1 mouse cellular context compared by ENCODE assay signal in genomic region chr17:47597838-47598579, GRCm38 (mm10).
TF ChIP-seq lines count a peak whose summit lies in the region.

No protein-coding gene starts in this region.

TF ChIP-seq in CH12.LX, 34 proteins besides CTCF, POLR2A, EP300 and RAD21:
- TF ChIP-seq IRF4 (IDR thresholded peaks at IDR 0.05; ENCODE audit: low read depth, low read length), result no peak
- TF ChIP-seq SMC3 (IDR thresholded peaks at IDR 0.05; ENCODE audit: low read depth, low read length), result peak; percentile 52
- TF ChIP-seq CHD2 (IDR thresholded peaks at IDR 0.05; ENCODE audit: low read length), result 0 out of 2 replicates have a peak, but pooled peaks have one; percentile 28
- no peak for TF ChIP-seq MYC (IDR thresholded peaks at IDR 0.05; ENCODE audit: low read depth, low read length)
- peak; percentile 98 for TF ChIP-seq ZNF384 (IDR thresholded peaks at IDR 0.05; ENCODE audit: low read depth, low read length)
- TF ChIP-seq TCF12 (IDR thresholded peaks at IDR 0.05; ENCODE audit: low read depth, low read length), result no peak
- peak; percentile 40; the same call in 1 of the 2 replicates for TF ChIP-seq POLR2AphosphoS2 (IDR thresholded peaks at IDR 0.05; ENCODE audit: low read depth, low read length)
